Mouse (Mus musculus): Measurements from ENCODE around the gene Polr3c. TPM values are rescaled to one million over a fixed set of nuclear protein-coding genes. Genes with fewer than 3 reads are reported as not detected.
"Not testable (repeated sequence)": the region's sequence is repeated elsewhere in the genome, so short reads cannot be mapped to it uniquely, and the experiment has no call there.

Polr3c gene
- total RNA-seq, 2 experiments from 2014 or later = 25.5 to 27.7 TPM

DNA sequence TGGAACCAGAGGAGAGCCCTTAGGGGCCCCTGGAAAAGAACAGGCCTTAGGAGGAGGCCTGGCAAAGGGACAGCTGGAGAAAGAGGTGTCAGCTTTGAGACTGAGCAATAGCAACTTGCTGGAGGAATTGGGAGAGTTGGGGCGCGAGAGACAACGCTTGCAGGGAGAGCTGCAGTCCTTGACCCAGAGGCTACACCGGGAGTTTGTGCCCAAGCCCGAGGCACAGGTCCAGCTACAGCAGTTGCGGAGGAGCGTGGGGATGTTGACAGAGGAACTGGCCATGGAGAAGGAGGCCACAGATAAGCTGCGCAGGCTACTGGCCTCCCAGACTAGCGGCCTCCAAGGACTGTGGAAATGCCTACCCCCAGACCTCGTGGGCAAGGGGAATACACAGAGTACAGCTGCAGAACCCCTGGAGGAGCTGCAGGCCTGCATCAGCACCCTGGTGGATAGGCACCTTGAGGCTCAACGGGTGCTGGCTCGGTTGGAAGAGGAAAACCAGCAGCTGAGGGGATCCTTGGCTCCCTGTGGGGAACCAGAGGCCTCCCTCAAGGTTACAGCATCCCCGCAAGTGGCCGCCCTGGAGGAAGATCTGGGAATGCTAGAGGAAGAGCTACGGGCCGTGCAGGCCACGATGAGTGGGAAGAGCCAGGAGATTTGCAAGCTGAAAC, 43.1 kb downstream of the Polr3c start:
- no peak for DNase-seq (ENCODE audit: low spot score in 2 of 2)
- intact Hi-C loops (cut with DNase I) = no loop called here

DNA sequence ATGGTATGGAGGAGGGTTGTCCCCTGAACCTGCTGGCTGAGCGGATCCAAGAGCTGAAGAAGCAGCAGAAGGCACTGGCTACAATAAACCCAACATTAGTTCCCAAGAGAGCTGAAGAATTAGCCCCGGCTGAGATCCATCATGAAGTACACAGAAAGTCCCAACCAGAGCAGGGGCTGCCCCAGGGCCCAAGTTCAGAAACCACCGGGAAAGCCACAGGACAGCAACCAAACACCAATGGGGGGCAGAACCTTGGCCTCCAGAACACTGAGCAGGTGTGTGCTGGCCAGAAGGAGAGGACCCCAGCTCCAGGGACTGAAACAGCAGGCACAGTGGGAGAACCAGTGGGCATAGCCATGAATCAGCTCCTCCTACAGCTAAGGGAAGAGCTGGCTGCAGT, 43.9 kb downstream of the Polr3c start:
- DNase-seq (ENCODE audit: low spot score in 2 of 2) = no peak
- intact Hi-C loops (cut with DNase I) = no loop called here

DNA sequence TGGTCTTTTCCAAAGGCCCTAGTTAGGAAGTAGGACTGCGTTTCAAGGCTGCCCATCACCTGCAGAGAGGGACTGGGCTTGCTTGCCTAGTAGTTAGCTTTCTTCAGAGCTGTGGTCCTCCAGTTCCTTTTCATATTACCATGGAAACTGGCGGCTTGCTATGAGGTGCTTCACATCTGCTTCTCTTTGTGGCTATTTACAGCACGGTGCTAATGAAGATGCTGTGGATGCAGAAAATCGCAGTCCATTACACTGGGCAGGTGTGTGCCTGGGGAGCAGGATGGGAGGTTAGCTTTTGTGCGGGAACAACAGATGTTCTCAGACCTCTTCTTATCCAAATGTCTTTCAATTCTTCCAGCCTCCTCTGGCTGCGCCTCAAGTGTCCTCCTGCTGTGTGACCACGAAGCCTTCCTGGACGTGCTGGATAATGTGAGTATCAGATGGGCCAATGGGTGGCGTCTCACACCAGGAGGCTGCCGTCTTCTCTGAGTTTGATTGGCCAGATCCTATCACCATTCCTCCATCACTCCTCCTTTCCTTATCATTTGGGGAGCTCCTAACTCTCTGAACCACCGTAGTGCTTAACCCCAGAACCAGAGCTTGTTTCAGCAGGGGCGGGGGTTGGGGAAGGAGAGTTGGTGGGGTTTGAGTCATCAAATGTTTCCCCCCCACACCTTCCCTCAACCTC, 47.0 kb downstream of the Polr3c start:
- DNase-seq (ENCODE audit: low spot score in 2 of 2) = no peak
- intact Hi-C loops (cut with DNase I) = no loop called here

DNA sequence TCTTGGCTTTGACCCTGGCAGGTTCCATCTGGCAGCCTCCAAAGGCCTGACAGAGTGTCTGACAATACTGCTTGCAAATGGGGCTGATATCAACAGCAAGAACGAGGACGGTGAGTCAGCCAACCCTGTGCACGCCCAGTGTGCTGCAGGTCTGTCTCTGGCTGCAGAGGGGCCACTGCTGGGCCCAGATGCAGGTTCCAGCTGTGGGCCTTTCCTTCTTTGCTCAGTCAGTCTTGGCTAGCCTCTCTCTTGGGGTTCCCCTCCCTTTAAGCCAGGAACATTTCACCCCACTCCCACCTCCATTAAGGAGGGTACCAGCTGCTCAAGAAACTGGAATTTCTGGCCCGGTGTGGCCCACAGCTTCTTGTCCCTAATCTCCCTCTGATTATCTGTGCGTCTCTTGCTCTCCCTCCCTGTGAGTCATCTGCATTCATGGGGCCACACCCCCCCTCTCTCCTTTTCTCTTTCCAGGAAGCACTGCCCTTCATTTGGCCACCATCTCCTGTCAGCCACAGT, 48.2 kb downstream of the Polr3c start:
- DNase-seq (ENCODE audit: low spot score in 2 of 2) = no peak
- intact Hi-C loops (cut with DNase I) = no loop called here

DNA sequence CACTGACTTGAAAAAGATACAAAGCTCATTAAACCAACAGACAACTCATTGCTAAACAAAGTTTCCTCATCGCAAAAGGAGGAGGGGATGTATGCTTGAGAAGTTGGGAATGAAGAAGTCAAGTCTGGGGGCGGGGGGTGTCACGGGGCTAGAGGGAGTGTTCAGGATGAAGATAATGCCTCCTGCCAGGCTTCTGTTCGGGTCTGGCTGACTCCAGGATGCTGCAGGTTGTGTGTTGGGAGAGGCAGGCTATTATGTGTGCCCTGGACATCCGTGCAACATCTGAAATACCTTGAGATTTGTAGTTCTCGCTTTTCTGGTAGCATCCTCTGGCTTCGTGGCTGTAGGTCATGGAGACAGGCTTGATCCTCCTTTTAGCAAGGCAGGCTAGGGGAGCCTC, 49.0 kb downstream of the Polr3c start:
- DNase-seq (ENCODE audit: low spot score in 2 of 2) = no peak
- intact Hi-C loops (cut with DNase I) = no loop called here

DNA sequence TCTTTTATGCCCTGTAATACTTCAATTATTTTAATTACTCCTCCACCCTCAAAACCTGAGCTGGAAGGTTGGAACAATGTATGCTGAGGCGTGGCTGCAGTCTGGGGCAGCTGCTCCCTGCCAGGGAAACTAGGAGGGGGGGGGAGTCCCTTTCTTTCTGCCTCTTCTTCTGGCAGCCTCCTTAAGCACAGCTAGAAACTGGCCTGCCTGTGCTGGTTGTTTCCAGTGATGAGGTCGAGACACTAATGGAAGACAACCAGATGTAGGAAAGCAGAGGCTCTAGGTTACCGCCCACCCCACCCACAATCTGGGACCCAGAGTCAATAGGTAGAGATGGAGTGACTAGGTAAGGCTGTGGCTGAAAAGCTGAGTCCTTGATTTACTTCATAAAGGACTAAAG, 51.7 kb downstream of the Polr3c start:
- DNase-seq (ENCODE audit: low spot score in 2 of 2) = no peak
- intact Hi-C loops (cut with DNase I) = no loop called here

DNA sequence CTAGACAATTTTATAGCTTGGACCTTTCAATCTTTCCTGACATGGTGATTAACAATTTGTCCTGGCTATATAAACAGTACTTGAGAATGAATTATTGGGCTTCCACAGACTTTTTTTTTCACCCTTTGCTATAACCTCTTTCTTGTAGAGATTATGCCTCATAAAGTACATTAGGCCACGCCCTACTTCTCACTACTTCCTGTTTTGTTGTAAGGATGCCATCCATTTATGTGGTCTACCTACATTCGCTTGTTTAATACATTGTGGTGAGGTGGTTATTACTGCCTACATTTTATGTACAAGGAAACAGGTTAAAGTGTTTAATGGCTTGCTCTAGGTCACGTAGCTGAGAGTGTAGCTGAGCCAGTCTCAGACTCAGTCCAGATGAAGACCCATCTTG, 52.3 kb downstream of the Polr3c start:
- intact Hi-C loops (cut with DNase I) = no loop called here
- DNase-seq (ENCODE audit: low spot score in 2 of 2) = no peak

DNA sequence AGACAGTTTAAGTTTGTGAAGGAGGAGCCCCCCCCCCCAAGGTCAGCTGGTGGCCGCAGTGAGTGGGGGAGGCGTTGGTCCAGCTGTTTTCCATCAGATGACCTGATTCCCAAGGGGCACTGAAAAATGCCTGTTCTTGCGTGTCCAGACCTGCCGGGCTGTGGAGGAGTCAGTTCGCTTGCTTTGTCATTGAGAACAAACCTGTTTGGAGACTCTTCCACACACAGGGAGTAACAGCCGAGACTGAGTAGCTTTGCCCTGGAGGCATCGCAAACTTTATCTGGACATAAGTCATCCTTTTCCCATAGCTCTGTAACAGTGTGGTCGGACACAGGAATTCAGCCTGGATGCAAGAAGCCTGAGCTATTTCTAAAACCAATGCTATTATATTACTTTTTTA, 53.0 kb downstream of the Polr3c start:
- DNase-seq (ENCODE audit: low spot score in 2 of 2) = no peak
- intact Hi-C loops (cut with DNase I) = no loop called here

DNA sequence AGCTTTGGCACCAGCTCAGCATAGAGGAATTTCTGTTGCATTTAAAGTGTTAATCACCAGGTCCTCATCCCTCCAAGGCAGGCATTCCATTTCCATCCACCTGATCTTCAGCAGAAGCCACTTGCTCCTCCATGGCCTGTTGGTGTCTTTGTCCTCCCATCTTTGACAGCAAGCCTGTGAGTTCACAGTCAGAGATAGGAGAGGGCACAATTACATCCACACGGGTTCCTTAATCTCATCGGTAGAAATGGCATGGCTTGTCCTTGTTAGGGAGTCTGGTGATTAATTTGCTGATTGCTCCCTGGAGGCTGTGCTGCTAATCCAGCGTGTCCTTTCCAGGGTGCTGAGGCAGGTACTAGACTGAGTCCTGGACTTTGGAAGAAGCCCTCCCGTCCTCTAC, 53.9 kb downstream of the Polr3c start:
- intact Hi-C loops (cut with DNase I) = no loop called here

DNA sequence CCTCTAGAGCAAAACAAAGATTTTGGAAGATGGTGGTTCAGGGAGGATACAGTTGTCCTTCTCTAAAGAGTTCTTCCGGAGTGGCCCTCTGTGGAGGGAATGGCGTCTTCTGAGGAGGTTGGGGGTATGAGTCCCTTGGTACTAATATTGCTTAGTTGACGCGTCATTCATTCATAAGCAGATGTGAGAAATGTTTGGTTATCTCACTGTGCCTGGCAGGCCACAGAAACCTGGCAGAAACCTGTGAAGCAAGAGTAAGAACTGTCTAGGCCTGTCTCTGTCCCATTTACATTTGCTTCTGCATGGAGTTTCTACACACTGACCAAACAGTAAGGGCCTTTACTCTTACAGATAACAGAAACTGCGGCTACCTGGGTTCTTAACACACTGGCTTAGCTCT, 55.9 kb downstream of the Polr3c start:
- intact Hi-C loops (cut with DNase I) = no loop called here

More for the DNA sequence above, 53.9 kb downstream of the Polr3c start:
- DNase-seq (ENCODE audit: low spot score in 2 of 2) = no peak

DNA sequence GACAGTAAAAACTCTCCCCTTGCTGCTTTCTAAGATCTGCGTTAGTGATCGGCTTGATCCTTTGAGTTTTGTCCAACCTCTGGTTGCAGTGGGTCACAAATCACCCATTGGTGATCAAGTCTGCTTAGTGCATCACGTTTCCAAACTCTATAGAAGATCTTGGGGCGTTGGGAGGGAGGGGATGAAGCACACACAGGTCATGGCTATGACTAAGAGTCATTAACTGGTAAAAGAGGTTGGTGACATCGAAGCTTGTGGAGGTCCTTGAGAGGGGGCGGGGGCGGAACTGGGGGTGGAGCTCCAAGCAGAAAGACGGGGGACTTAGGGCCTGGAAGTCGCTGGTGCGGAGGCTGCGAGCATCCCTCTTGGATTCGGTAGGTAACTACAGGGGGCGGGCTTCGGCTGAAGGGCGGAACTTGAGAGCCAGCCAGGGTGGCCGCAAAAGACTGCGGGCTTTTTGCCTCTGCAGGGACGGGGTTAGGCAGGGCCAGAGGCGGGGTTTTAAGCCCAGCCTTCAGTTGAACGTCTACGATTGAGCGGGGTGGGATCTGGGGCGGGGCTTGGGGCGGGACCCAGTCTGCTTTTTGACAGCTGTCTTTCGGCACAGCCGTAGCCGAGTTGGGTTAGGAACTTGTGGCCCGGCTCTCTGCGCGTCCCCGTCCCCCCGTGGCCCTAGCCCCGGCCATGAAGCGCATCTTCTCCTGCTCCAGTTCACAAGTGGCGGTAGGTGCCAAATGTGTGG, 57.5 kb downstream of the Polr3c start, which contains the start of gene Ankrd35:
Gene Ankrd35 (plus strand): TSS at position 405 of the 742 bp plus-strand sequence.
- DNase-seq (ENCODE audit: low spot score in 2 of 2) = peak; percentile 67 to 69
- intact Hi-C loops (cut with DNase I) = no loop called here

More for the DNA sequence above, 55.9 kb downstream of the Polr3c start:
- DNase-seq (ENCODE audit: low spot score in 2 of 2) = no peak

DNA sequence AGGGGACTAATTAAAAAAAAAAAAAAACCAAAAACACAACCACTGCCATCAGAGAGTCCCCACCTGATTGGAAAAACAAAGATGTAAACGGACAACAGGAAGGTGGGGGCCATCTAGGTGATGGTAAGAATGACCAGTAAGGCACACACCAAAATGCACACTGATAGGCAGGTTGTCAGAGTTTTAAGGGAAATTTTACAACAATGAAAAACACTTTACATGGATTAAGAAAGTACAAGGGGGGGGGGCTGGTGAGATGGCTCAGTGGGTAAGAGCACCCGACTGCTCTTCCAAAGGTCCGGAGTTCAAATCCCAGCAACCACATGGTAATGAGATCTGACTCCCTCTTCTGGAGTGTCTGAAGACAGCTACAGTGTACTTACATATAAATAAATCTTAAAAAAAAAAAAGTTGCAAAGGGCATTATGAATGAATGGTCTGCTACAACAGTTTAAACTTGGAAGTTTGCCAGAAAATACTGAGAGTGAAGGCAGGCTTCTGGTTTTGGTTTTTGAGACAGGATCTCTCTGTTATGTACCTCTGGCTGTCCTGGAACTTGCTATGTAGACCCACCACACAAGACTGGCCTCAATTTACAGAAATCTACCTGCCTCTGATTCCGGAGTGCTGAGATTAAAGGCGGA, 58.9 kb downstream of the Polr3c start:
- DNase-seq (ENCODE audit: low spot score in 2 of 2) = no peak
- intact Hi-C loops (cut with DNase I) = no loop called here

DNA sequence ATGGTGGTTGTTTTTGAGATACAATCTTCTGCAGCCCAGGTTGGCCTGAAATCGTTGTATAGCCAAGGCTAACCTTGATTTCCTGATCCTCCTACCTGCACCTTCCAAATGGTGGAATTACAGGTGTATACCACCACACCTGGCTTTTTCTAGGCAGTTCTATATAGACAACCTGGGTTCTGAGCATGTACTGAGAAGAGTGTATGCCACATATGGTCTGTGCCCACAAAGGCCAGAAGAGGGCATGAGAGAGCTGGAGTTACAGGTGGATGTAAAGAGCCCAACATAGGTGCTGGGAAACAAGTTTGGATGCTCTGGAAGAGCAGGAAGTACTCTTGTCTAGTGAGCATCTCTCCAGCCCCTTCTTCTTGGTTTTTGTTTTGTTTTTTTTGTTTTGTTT, 60.1 kb downstream of the Polr3c start:
- intact Hi-C loops (cut with DNase I) = no loop called here

DNA sequence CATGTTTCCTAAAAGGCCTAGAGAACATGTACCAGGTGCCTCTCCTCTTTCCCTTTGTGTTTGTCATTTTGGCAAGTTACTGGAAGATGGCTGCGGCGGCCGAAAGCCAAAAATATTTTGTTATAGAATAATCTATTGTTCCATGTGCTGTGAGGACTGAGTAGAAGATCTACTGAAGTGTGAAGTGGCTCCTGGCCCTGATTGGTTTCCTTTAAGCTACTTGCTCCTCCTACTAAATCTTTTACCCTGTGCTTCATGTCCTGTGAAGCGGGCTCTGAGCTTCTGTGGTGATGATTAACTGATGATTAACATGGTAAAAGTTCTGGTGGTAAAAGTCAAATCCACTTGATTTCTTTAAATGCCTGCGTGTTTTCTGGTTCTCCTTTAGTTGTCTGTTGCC, 60.5 kb downstream of the Polr3c start:
- intact Hi-C loops (cut with DNase I) = no loop called here
- no peak for DNase-seq (ENCODE audit: low spot score in 2 of 2)

More for the DNA sequence above, 60.1 kb downstream of the Polr3c start:
- no peak for DNase-seq (ENCODE audit: low spot score in 2 of 2)

DNA sequence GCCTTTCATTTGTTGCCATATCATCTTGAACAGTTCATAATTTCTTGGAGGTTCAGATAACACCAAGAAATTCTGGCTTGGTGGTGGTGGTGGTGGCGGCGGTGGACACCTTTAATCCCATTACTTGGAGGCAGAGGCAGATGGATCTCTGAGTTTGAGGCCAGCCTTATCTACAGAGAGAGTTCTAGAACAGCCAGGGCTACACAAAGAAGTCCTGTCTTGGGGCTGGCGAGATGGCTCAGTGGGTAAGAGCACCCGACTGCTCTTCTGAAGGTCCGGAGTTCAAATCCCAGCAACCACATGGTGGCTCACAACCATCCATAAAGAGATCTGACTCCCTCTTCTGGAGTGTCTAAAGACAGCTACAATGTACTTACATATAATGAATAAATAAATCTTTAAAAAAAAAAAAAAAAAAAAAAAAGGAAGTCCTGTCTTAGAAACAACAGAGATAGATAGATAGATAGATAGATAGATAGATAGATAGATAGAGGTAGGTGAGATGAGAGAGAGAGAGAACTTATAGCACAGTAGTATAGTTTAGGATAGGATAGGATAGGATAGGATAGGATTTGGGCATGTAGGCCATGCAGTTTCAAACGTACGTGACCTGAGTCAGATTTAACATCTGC, 61.6 kb downstream of the Polr3c start:
- DNase-seq (ENCODE audit: low spot score in 2 of 2); intact Hi-C loops (cut with DNase I): not testable (repeated sequence)

DNA sequence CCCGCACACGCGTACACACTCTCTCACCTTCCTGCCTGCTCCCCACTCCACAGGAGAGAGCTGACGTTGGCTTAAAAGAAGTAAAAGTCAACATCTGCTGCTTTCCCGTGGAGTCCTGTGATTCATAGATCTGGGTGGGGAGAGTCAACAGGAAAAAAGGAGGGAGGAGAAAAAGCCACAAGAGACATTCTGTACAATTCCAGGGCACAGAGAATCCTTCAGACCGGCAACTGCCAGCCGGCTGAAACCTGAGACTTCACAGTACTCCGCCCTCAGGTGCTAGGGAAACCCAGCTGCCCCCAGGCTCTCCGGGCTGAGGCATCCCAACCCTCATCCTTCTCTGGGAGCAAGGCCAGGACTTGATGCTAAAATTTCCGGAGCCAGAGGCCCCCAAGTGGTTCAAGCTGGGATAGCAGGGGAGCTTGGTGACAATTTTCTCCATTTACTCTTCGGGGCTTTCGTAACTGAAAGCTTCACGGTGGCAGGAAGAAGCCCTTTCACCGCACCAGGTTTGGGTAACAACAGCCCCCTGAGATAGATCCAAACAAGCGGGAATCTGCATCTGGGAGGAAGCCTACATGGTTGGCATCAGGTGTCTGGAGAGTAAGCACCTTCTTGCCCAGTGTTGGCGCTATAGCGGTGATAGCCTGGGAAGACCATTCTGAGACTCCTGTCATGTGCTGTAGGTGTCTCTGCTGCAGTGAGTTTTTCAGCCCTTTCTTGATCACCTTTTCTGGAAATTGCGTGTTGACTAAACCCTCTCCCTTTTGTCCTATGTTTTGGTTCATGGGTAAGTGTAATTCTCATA, 63.8 kb downstream of the Polr3c start:
- intact Hi-C loops (cut with DNase I) = no loop called here
- DNase-seq (ENCODE audit: low spot score in 2 of 2) = peak; percentile 89 to 92

DNA sequence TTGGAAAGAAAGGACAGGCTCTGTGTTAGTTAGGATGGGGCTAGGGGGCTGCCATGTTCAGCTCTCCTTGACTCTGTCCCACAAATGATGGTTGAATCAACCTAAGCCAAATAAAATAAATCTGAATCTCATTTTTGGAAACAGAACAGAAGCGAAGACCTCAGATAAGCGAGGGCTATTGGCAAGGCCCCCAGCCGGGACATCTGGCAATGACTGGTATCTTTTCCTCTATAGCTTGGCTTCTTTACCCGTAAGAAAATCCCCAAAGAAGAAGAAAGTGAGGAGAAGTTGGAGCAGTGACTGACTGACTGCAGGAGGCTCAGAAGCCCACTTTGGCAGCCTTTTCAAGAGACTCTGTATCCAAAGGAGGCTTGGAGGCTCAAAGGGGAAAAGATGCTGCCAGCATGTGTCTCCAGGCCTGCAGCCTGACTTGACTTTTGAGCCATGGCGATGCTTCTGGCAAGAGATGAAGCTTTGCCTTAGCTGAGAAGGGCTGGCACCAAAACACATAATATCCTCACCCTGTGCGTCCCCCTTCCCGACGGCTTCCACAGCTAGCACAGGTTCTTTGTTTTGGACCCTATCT, 64.6 kb downstream of the Polr3c start:
- DNase-seq (ENCODE audit: low spot score in 2 of 2) = no peak
- intact Hi-C loops (cut with DNase I) = no loop called here

Measured in left cerebral cortex, postnatal 14 days (tissue).